Mouse (Mus musculus): ENCODE measurements around the gene Slc4a10.

Gene Slc4a10

GRCm38 (mm10) chr2:62347762-62348161, 301.5 kb downstream of the Slc4a10 start:
- no peak for DNase-seq (ENCODE audit: low read depth, low spot score)

GRCm38 (mm10) chr2:62352035-62352434, 305.8 kb downstream of the Slc4a10 start:
- DNase-seq (ENCODE audit: low read depth, low spot score), result no peak

GRCm38 (mm10) chr2:62355766-62356165, 309.5 kb downstream of the Slc4a10 start:
- DNase-seq (ENCODE audit: low read depth, low spot score), result no peak

- no peak for DNase-seq (ENCODE audit: low read depth, low spot score)
These were observed 310.3 kb downstream of the Slc4a10 start for GRCm38 (mm10) chr2:62356606-62357005.

GRCm38 (mm10) chr2:62357259-62357658, 311.0 kb downstream of the Slc4a10 start:
- DNase-seq (ENCODE audit: low read depth, low spot score), result no peak

- DNase-seq (ENCODE audit: low read depth, low spot score), result no peak
These were observed 314.6 kb downstream of the Slc4a10 start for GRCm38 (mm10) chr2:62360872-62361271.

- no peak for DNase-seq (ENCODE audit: low read depth, low spot score)
These were observed 315.3 kb downstream of the Slc4a10 start for GRCm38 (mm10) chr2:62361514-62361913.

- no peak for DNase-seq (ENCODE audit: low read depth, low spot score)
These were observed 315.9 kb downstream of the Slc4a10 start for GRCm38 (mm10) chr2:62362211-62362610.

- no peak for DNase-seq (ENCODE audit: low read depth, low spot score)
These were observed 317.3 kb downstream of the Slc4a10 start for GRCm38 (mm10) chr2:62363606-62364005.

- DNase-seq (ENCODE audit: low read depth, low spot score), result no peak
These were observed 322.2 kb downstream of the Slc4a10 start for GRCm38 (mm10) chr2:62368349-62369053.

GRCm38 (mm10) chr2:62370048-62370447, 323.8 kb downstream of the Slc4a10 start:
- no peak for DNase-seq (ENCODE audit: low read depth, low spot score)

- DNase-seq (ENCODE audit: low read depth, low spot score), result no peak
These were observed 327.4 kb downstream of the Slc4a10 start for GRCm38 (mm10) chr2:62373692-62374091.

All from retina, postnatal 7 days (tissue).